Mouse (Mus musculus) ovary, postnatal 10 days (tissue): ENCODE data around the gene Zfp382.
"Not testable (repeated sequence)": the region's sequence is repeated elsewhere in the genome, so short reads cannot be mapped to it uniquely, and the experiment has no call there.

Experiments
- DNase-seq: peaks from one replicate; pipeline ENCODE4 v3.0.0; 2022; ENCODE audit warnings: low spot score

The Zfp382 gene

DNA sequence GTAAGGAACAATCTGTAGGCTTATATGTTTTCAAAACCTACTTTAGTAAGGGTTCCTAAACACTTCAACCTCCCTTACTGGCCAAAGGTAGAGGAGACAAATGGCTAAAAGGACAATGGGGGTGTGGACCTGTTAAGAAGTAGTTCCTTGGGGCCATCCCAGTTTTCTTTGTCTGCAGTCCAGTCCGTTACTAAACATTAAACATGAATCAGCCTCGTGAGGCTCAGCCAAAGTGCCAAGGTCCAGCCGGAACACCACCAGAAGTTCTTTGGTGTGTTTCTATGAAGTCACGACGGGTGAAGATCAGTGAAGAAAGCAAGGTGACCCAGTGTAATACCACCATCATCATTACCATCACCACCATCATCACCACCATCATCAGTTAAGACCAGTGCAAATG, 25.3 kb downstream of the Zfp382 start:
- DNase-seq: no peak

DNA sequence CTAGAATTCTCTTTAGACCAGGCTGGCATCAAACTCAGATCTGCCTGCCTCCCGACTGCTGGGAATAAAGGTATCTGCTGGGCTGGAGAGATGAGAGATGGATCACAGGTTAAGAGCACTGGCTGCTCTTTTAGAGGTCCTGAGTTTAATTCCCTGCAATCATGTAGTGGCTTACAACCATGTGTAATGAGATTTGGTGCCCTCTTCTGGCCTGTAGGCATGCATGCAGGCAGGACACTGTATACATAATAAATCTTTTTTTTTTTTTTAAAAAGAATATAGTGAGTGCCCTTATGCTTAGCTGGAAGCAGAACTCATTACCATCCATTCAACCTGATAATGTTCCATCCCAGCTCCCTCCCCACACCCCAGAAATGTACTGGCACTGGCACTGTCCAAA, 32.3 kb downstream of the Zfp382 start:
- DNase-seq: no peak

- no peak for DNase-seq
Measured at GRCm38 (mm10) chr7:30155507-30155906, 33.8 kb downstream of the Zfp382 start.

GRCm38 (mm10) chr7:30163113-30163512, 41.4 kb downstream of the Zfp382 start:
- DNase-seq: no peak

GRCm38 (mm10) chr7:30164745-30165144, 43.0 kb downstream of the Zfp382 start:
- no peak for DNase-seq

GRCm38 (mm10) chr7:30168914-30169582, 47.3 kb downstream of the Zfp382 start:
- no peak for DNase-seq

GRCm38 (mm10) chr7:30169583-30170282, 48.0 kb downstream of the Zfp382 start, which contains the start of gene Zfp146:
Gene Zfp146, minus strand, starts transcription at chr7:30169750.
- peak; percentile 77 for DNase-seq

GRCm38 (mm10) chr7:30170283-30170951, 48.7 kb downstream of the Zfp382 start:
- DNase-seq: no peak

- no peak for DNase-seq
Measured at GRCm38 (mm10) chr7:30176474-30176873, 54.7 kb downstream of the Zfp382 start.

DNA sequence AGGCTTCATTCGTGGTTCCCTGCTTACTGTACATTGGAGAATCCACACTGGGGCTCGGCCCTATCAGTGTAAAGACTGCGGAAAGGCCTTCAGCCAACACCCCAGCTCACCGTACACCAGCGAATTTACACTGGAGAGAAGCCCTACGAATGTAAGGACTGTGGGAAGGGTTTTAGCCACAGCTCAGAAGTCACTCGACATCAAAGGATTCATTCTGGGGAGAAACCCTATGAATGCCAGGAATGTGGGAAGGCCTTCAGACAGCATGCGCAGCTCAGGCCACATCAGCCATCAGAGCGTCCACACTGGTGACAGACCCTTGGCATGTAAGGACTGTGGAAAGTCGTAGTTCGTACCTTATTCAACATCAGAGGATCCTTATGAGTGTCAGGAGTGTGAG, 56.5 kb downstream of the Zfp382 start:
- no peak for DNase-seq

- peak; percentile 39 for DNase-seq
Measured at GRCm38 (mm10) chr7:30181308-30181707, 59.6 kb downstream of the Zfp382 start.

- DNase-seq: not testable (repeated sequence)
Measured at GRCm38 (mm10) chr7:30181929-30182328, 60.2 kb downstream of the Zfp382 start.

DNA sequence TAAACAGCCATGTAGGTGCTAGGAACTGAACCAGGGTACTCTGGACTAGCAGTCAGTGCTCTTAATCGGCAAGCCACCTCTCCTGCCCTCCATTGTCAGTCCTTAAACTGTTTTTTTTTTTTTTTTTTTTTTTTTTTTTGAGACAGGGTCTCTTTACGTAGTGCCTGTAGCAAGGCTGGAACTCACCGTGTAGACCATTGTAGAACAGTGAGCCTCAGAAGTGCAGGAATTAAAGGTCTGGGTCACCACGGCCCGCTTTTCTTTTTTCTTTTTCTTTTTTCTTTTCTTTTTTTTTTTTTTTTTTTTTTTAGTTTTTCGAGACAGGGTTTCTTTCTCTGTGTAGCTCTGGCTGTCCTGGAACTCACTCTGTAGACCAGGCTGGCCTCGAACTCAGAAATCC, 61.4 kb downstream of the Zfp382 start:
- DNase-seq: not testable (repeated sequence)

DNA sequence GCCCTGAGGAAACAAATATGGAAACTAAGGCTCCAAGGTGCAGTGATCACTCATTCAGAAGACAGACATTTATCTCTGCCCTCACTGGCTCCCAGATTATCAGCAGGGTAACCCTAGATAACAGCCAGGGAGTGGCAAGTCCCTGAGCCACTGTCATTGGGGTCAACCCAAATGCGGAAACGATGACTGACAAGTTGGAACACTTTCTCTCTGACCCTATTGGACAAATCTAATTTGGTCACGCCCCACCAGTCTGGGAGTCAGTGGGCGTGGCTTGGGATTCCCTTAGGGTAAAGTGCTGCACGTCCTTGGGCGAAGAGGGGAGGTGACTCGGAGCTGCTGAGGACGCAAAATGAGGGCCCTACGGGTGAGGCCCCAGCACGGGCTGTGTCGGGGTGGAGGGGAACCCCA, 62.1 kb downstream of the Zfp382 start, which contains the start of gene Cox7a1:
Cox7a1 (plus strand) TSS at position 266 of the 411 bp plus-strand sequence.
- peak; percentile 46 for DNase-seq
